Mouse (Mus musculus) liver, adult 2 months (tissue): Measurements from ENCODE around the gene Dcaf8. TPM values are rescaled to one million over a fixed set of nuclear protein-coding genes. Genes with fewer than 3 reads are reported as not detected.

Source experiments
- DNase-seq: peaks from one replicate; pipeline ENCODE4 v3.0.0-alpha.2; 2011; ENCODE audit warnings: low read depth, low spot score; ENCODE audit errors: extremely low read depth
- H3K27ac ChIP-seq: fragments of 200-500 bp; replicated peaks from 2 replicates; pipeline ENCODE4 v1.5.1; 2012; ENCODE audit warnings: low read depth, mild to moderate bottlenecking, control low read depth, inconsistent platforms, low read length; ENCODE audit not compliant: insufficient read depth
- H3K27me3 ChIP-seq: fragments of 200-500 bp; 2 replicates; pipeline ENCODE4 v1.6.1; 2012; ENCODE audit warnings: mild to moderate bottlenecking, moderate library complexity, low read length, inconsistent platforms; ENCODE audit not compliant: control insufficient read depth, insufficient read depth
- H3K36me3 ChIP-seq: fragments of 200-500 bp; 2 replicates; pipeline ENCODE4 v1.6.1; 2012; ENCODE audit warnings: low read length, inconsistent platforms; ENCODE audit not compliant: control insufficient read depth, insufficient read depth
- H3K4me1 ChIP-seq: fragments of 200-500 bp; 2 replicates; pipeline ENCODE4 v1.6.1; 2011; ENCODE audit warnings: low read length; ENCODE audit not compliant: control insufficient read depth, insufficient read depth
- H3K4me3 ChIP-seq: fragments of 200-500 bp; 2 replicates; pipeline ENCODE4 v1.5.1; 2011; ENCODE audit warnings: low read depth, mild to moderate bottlenecking, control low read depth, low read length, moderate library complexity; ENCODE audit not compliant: insufficient read depth
- H3K79me2 ChIP-seq: fragments of 200-500 bp; 2 replicates; pipeline ENCODE4 v1.6.1; 2012; ENCODE audit warnings: inconsistent platforms, mild to moderate bottlenecking, low read length, moderate library complexity; ENCODE audit not compliant: control insufficient read depth, insufficient read depth
- H3K9ac ChIP-seq: fragments of 200-500 bp; 2 replicates; pipeline ENCODE4 v1.6.1; 2012; ENCODE audit warnings: low read depth, mild to moderate bottlenecking, control low read depth, inconsistent platforms, low read length
- CTCF ChIP-seq: fragments of 200-500 bp; IDR thresholded peaks from 2 replicates; pipeline ENCODE4 v1.5.1; 2011; ENCODE audit warnings: low read depth, low read length, control low read depth
- POLR2A ChIP-seq: fragments of 200-500 bp; IDR thresholded peaks from 2 replicates; pipeline ENCODE4 v1.6.1; 2011; ENCODE audit warnings: low read length, control low read depth; ENCODE audit not compliant: insufficient read depth; ENCODE audit errors: extremely low read depth
- WGBS: fragments of 180-500 bp; shearing (Covaris S2); methylation state at CpG from one replicate; pipeline ENCODE4 v1.1.7; 2018; 5-methylcytosine and 5-hydroxymethylcytosine counted together
- polyA plus RNA-seq: library from polyadenylated mRNA; depleted of rRNA; stranded (reverse); fragments of >200 nt; gene quantifications from 2 replicates; pipeline ENCODE4 v1.2.3, GENCODE M21; 2012
- total RNA-seq: library from RNA; depleted of rRNA; stranded (reverse); fragments of >200 nt; gene quantifications from 2 replicates; pipeline ENCODE4 v1.2.3, GENCODE M21; 2014

Gene Dcaf8
- total and polyA plus RNA-seq, 2 experiments = 54.1 to 92.7 TPM

- no peaks in the 10 kb centered on the region for H3K4me1 ChIP-seq
- no peak overlapping the region for H3K4me3 ChIP-seq
- TF ChIP-seq CTCF (no peak), POLR2A (no peak)
- H3K27ac ChIP-seq = no peak overlapping the region
- no peak overlapping the region for H3K9ac ChIP-seq
- H3K27me3 ChIP-seq = no peaks in the 10 kb centered on the region
- DNase-seq = no peak
- H3K79me2 ChIP-seq = no peaks in the 10 kb centered on the region
- WGBS = 67% methylated on average over 7 of the region's 7 CpGs
- H3K36me3 ChIP-seq = peaks cover 69% of the 10 kb centered on the region
Observed at GRCm38 (mm10) chr1:172179102-172179501, 31.2 kb downstream of the Dcaf8 start.

DNA sequence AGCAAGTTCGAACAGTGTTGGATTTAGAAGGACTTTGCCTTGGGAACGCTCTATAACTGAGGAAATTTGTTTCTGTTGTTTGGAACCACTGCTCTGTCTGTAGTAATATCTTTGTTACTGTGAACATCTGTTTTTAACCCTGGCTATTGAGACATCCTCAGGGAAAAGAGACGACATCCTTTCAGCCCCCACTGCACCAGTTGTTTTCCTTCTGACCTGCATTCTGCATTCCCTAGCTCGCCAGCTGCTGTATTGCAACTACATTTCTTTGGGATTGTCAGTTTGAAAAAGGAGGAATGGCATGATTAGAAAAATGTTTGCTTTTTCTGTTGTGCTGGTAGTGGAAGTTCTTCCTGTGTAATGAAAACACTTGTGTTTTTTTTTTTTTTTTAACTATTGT lies 33.0 kb downstream of the Dcaf8 start:
- no peak overlapping the region for H3K4me3 ChIP-seq
- DNase-seq = no peak
- H3K36me3 ChIP-seq = peaks cover 64% of the 10 kb centered on the region
- TF ChIP-seq POLR2A (no peak), CTCF (no peak)
- no peak overlapping the region for H3K27ac ChIP-seq
- no peaks in the 10 kb centered on the region for H3K4me1 ChIP-seq
- no peaks in the 10 kb centered on the region for H3K27me3 ChIP-seq
- no peak overlapping the region for H3K9ac ChIP-seq
- WGBS = 80% methylated on average over 4 of the region's 4 CpGs
- H3K79me2 ChIP-seq = no peaks in the 10 kb centered on the region; the same call in 1 of the 2 replicates

GRCm38 (mm10) chr1:172181777-172182176 lies 33.9 kb downstream of the Dcaf8 start:
- Histone ChIP-seq H3K27me3 (no peaks in the 10 kb centered on the region), H3K36me3 (peaks cover 68% of the 10 kb centered on the region), H3K9ac (no peak overlapping the region), H3K79me2 (no peaks in the 10 kb centered on the region; the same call in 1 of the 2 replicates), H3K4me3 (no peak overlapping the region), H3K4me1 (no peaks in the 10 kb centered on the region), H3K27ac (no peak overlapping the region)
- WGBS = 95% methylated on average over 3 of the region's 3 CpGs
- TF ChIP-seq POLR2A (no peak), CTCF (no peak)
- DNase-seq = no peak

GRCm38 (mm10) chr1:172183056-172183455 lies 35.2 kb downstream of the Dcaf8 start:
- WGBS = 96% methylated on average over 6 of the region's 6 CpGs
- H3K79me2 ChIP-seq = no peaks in the 10 kb centered on the region; the same call in 1 of the 2 replicates
- H3K27me3 ChIP-seq = no peaks in the 10 kb centered on the region
- no peak overlapping the region for H3K9ac ChIP-seq
- H3K36me3 ChIP-seq = peaks cover 72% of the 10 kb centered on the region
- H3K27ac ChIP-seq = no peak overlapping the region
- no peak for DNase-seq
- no peak for TF ChIP-seq POLR2A
- TF ChIP-seq CTCF = no peak
- H3K4me3 ChIP-seq = no peak overlapping the region
- no peaks in the 10 kb centered on the region for H3K4me1 ChIP-seq

DNA sequence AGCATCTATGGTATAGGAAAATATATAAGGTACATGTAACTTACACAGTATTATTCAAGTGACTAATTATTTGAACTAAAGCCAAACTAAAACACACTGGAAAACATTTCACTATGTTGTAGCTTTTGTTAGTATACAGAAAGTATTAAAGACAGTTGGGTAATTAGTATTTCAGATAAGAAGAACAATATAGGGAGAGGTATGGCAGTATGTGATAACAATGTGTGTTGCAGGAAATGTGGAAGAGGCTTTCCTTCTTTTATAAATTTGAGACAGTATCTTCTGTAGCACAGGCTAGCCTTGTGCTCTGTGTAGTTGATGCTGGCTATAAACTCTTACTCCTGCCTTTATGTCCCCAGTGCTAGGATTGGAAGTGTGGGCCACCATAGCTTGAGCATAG lies 36.0 kb downstream of the Dcaf8 start:
- Histone ChIP-seq H3K9ac (no peak overlapping the region), H3K4me3 (no peak overlapping the region), H3K79me2 (no peaks in the 10 kb centered on the region; the same call in 1 of the 2 replicates), H3K36me3 (peaks cover 76% of the 10 kb centered on the region), H3K27me3 (no peaks in the 10 kb centered on the region), H3K4me1 (no peaks in the 10 kb centered on the region), H3K27ac (no peak overlapping the region)
- no peak for DNase-seq
- TF ChIP-seq CTCF (no peak), POLR2A (no peak)

GRCm38 (mm10) chr1:172186401-172187289 lies 38.8 kb downstream of the Dcaf8 start:
- no peaks in the 10 kb centered on the region for H3K27me3 ChIP-seq
- H3K36me3 ChIP-seq = peaks cover 74% of the 10 kb centered on the region
- H3K27ac ChIP-seq = no peak overlapping the region
- no peak overlapping the region for H3K4me3 ChIP-seq
- no peak for DNase-seq
- no peaks in the 10 kb centered on the region for H3K4me1 ChIP-seq
- H3K9ac ChIP-seq = no peak overlapping the region
- 89% methylated on average over 10 of the region's 10 CpGs for WGBS
- H3K79me2 ChIP-seq = no peaks in the 10 kb centered on the region; the same call in 1 of the 2 replicates
- TF ChIP-seq CTCF (peak; percentile 17; the same call in 1 of the 2 replicates), POLR2A (no peak)
